Mouse (Mus musculus) heart, embryonic 16.5 days (tissue): ENCODE measurements at regions not wholly inside any gene's neighbourhood (a gene's known extent, or its start where the extent isn't known, plus 50 kb on each side); places are given as distances from the start of the nearest gene placed in this dataset.

ENCODE experiments used
- ATAC-seq: fragments of 200-750 bp; cut with Nextera tagmentation; replicated peaks from 2 replicates; pipeline ENCODE4 v1.8.0; 2017; ENCODE audit warnings: moderate number of reproducible peaks; ENCODE audit not compliant: insufficient read depth, low FRiP score; ENCODE audit errors: extremely low read depth
- H3K27ac ChIP-seq: fragments of 300-500 bp; sonication (generic); 2 replicates; pipeline ENCODE4 v1.5.1; 2014; ENCODE audit warnings: mild to moderate bottlenecking, low read length, control low read depth, moderate library complexity
- H3K27me3 ChIP-seq: fragments of 300-500 bp; sonication (generic); 2 replicates; pipeline ENCODE4 v1.6.1; 2014; ENCODE audit warnings: low read length, mixed read lengths; ENCODE audit not compliant: control insufficient read depth, insufficient read depth
- H3K36me3 ChIP-seq: fragments of 300-500 bp; sonication (generic); 2 replicates; pipeline ENCODE4 v1.6.1; 2014; ENCODE audit not compliant: control insufficient read depth, insufficient read depth
- H3K4me1 ChIP-seq: fragments of 300-500 bp; sonication (generic); 2 replicates; pipeline ENCODE4 v1.6.1; 2014; ENCODE audit warnings: low read length, mixed read lengths; ENCODE audit not compliant: control insufficient read depth, insufficient read depth
- H3K4me2 ChIP-seq: fragments of 300-500 bp; sonication (generic); 2 replicates; pipeline ENCODE4 v1.6.1; 2014; ENCODE audit warnings: low read depth, mild to moderate bottlenecking, control low read depth, low read length
- H3K4me3 ChIP-seq: fragments of 300-500 bp; sonication (generic); 2 replicates; pipeline ENCODE4 v1.5.1; 2014; ENCODE audit warnings: mild to moderate bottlenecking, control low read depth, low read length
- H3K9ac ChIP-seq: fragments of 300-500 bp; sonication (generic); 2 replicates; pipeline ENCODE4 v1.6.1; 2014; ENCODE audit warnings: low read length, control low read depth
- H3K9me3 ChIP-seq: fragments of 300-500 bp; sonication (generic); replicated peaks from 2 replicates; pipeline ENCODE4 v1.6.1; 2016; ENCODE audit warnings: low read length; ENCODE audit not compliant: control insufficient read depth
- WGBS: fragments of 180-500 bp; shearing (Covaris S2); extraction: QIAGEN DNeasy Blood & Tissue Kit; methylation state at CpG from one replicate; pipeline ENCODE4 v1.1.7; 2014; 5-methylcytosine and 5-hydroxymethylcytosine counted together

GRCm38 (mm10) chr12:106389214-106389613 lies 379.2 kb downstream of the Vrk1 start:
- Histone ChIP-seq H3K4me1 (no peaks in the 10 kb centered on the region), H3K27me3 (no peaks in the 10 kb centered on the region), H3K4me3 (no peak overlapping the region), H3K4me2 (no peak overlapping the region), H3K9me3 (no peaks in the 10 kb centered on the region), H3K36me3 (no peaks in the 10 kb centered on the region), H3K27ac (no peak overlapping the region), H3K9ac (no peak overlapping the region)
- WGBS: 90% methylated on average over 11 of the region's 11 CpGs
- ATAC-seq: no peak

- Histone ChIP-seq H3K9me3 (no peaks in the 10 kb centered on the region), H3K4me3 (no peak overlapping the region), H3K27ac (no peak overlapping the region), H3K4me2 (no peak overlapping the region), H3K4me1 (no peaks in the 10 kb centered on the region), H3K27me3 (no peaks in the 10 kb centered on the region), H3K36me3 (no peaks in the 10 kb centered on the region), H3K9ac (no peak overlapping the region)
- no peak for ATAC-seq
- WGBS: 74% methylated on average over 2 of the region's 2 CpGs
Measured at GRCm38 (mm10) chr12:106392316-106392715, 382.3 kb downstream of the Vrk1 start.

- WGBS: 82% methylated on average over 17 of the region's 17 CpGs
- no peak for ATAC-seq
Measured at GRCm38 (mm10) chr12:106399085-106399484, 389.1 kb downstream of the Vrk1 start.

GRCm38 (mm10) chr12:106411075-106411474 lies 401.0 kb downstream of the Vrk1 start:
- no peak for ATAC-seq
- no peaks in the 10 kb centered on the region for H3K4me1 ChIP-seq
- no peaks in the 10 kb centered on the region for H3K36me3 ChIP-seq
- no peaks in the 10 kb centered on the region for H3K27me3 ChIP-seq
- no peak overlapping the region for H3K4me2 ChIP-seq
- H3K9me3 ChIP-seq: peaks cover 9% of the 10 kb centered on the region
- H3K9ac ChIP-seq: no peak overlapping the region
- H3K27ac ChIP-seq: no peak overlapping the region
- 76% methylated on average over 7 of the region's 7 CpGs for WGBS
- H3K4me3 ChIP-seq: no peak overlapping the region

More at GRCm38 (mm10) chr12:106399085-106399484, 389.1 kb downstream of the Vrk1 start:
- Histone ChIP-seq H3K27ac (no peak overlapping the region), H3K4me1 (no peaks in the 10 kb centered on the region; the same call in 1 of the 2 replicates), H3K36me3 (no peaks in the 10 kb centered on the region), H3K27me3 (no peaks in the 10 kb centered on the region), H3K4me2 (no peak overlapping the region), H3K9me3 (no peaks in the 10 kb centered on the region), H3K4me3 (no peak overlapping the region), H3K9ac (no peak overlapping the region)

- no peaks in the 10 kb centered on the region for H3K4me1 ChIP-seq
- H3K27ac ChIP-seq: no peak overlapping the region
- no peaks in the 10 kb centered on the region for H3K36me3 ChIP-seq
- no peaks in the 10 kb centered on the region for H3K9me3 ChIP-seq
- no peak overlapping the region for H3K4me2 ChIP-seq
- no peaks in the 10 kb centered on the region for H3K27me3 ChIP-seq
- WGBS: 62% methylated on average over 4 of the region's 4 CpGs
- no peak overlapping the region for H3K9ac ChIP-seq
- H3K4me3 ChIP-seq: no peak overlapping the region
- no peak for ATAC-seq
Measured at GRCm38 (mm10) chr12:106426631-106427030, 416.6 kb downstream of the Vrk1 start.

GRCm38 (mm10) chr12:106429991-106430390 lies 420.0 kb downstream of the Vrk1 start:
- H3K27ac ChIP-seq: no peak overlapping the region
- no peak overlapping the region for H3K9ac ChIP-seq
- no peaks in the 10 kb centered on the region for H3K36me3 ChIP-seq
- H3K4me3 ChIP-seq: no peak overlapping the region
- no peaks in the 10 kb centered on the region for H3K4me1 ChIP-seq
- WGBS: 60% methylated on average over 7 of the region's 7 CpGs
- no peaks in the 10 kb centered on the region for H3K9me3 ChIP-seq
- ATAC-seq: no peak
- H3K27me3 ChIP-seq: no peaks in the 10 kb centered on the region
- H3K4me2 ChIP-seq: no peak overlapping the region

GRCm38 (mm10) chr12:106445151-106445550 lies 435.1 kb downstream of the Vrk1 start:
- Histone ChIP-seq H3K9me3 (no peaks in the 10 kb centered on the region), H3K27ac (no peak overlapping the region), H3K4me1 (no peaks in the 10 kb centered on the region), H3K4me2 (no peak overlapping the region), H3K4me3 (no peak overlapping the region), H3K36me3 (no peaks in the 10 kb centered on the region), H3K27me3 (no peaks in the 10 kb centered on the region), H3K9ac (no peak overlapping the region)
- no peak for ATAC-seq
- WGBS: 85% methylated on average over 7 of the region's 7 CpGs

- WGBS: 54% methylated on average over 10 of the region's 10 CpGs
- no peaks in the 10 kb centered on the region for H3K4me1 ChIP-seq
- H3K27me3 ChIP-seq: no peaks in the 10 kb centered on the region
- H3K27ac ChIP-seq: no peak overlapping the region
- no peak overlapping the region for H3K4me2 ChIP-seq
- ATAC-seq: no peak
- no peaks in the 10 kb centered on the region; the same call in 1 of the 2 replicates for H3K9me3 ChIP-seq
- H3K36me3 ChIP-seq: no peaks in the 10 kb centered on the region
- no peak overlapping the region for H3K9ac ChIP-seq
- H3K4me3 ChIP-seq: no peak overlapping the region
Measured at GRCm38 (mm10) chr12:106445976-106446375, 435.9 kb downstream of the Vrk1 start.

- Histone ChIP-seq H3K4me1 (no peaks in the 10 kb centered on the region), H3K36me3 (no peaks in the 10 kb centered on the region), H3K4me3 (no peak overlapping the region), H3K4me2 (no peak overlapping the region), H3K27ac (no peak overlapping the region), H3K9ac (no peak overlapping the region), H3K27me3 (no peaks in the 10 kb centered on the region), H3K9me3 (no peaks in the 10 kb centered on the region; the same call in 1 of the 2 replicates)
- 71% methylated on average over 20 of the region's 20 CpGs for WGBS
- ATAC-seq: no peak
Measured at GRCm38 (mm10) chr12:106446876-106447532, 437.0 kb downstream of the Vrk1 start.
